Mouse (Mus musculus): ENCODE measurements around the gene Srsf10. TPM values are rescaled to one million over a fixed set of nuclear protein-coding genes. Genes with fewer than 3 reads are reported as not detected.

The Srsf10 gene
- polyA plus RNA-seq, 1 experiment from 2014 or later = 67.6 TPM

DNA sequence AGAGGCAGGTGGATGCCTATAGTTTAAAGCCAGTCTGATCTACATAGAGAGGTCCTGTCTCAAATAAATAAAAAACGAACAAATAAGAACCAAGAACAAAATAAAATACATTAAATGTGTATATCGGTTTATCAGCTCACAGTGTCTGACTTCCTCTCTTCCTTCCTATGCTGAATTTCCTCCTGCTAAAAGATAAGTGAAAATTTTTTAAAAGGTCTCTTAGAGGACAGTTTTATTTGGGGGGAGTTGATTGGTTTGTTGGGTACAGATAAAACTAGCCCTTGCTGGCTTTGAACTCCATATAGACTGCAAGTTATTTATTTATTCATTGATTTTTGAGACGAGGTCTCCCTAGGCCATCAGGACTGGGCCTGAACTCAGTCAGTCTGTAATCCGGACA, 57.9 kb downstream of the Srsf10 start:
- no peak overlapping the region for H3K9ac ChIP-seq (replicated peaks)
- H3K4me2 ChIP-seq (ENCODE audit: low read depth, low read length) = 0 out of 2 replicates have a peak overlapping the region, but pooled peaks have one; percentile 14
- H3K27ac ChIP-seq (ENCODE audit: low read depth) = peak overlapping the region; percentile 40; the same call in 1 of the 2 replicates
- H3K4me3 ChIP-seq (ENCODE audit: low read depth, low read length) = no peak overlapping the region
- H3K4me1 ChIP-seq (ENCODE audit: insufficient read depth) = peaks cover 7% of the 10 kb centered on the region; the same call in 1 of the 2 replicates
- no peaks in the 10 kb centered on the region for H3K27me3 ChIP-seq (ENCODE audit: insufficient read depth, low read length)
- H3K36me3 ChIP-seq (replicated peaks; ENCODE audit: insufficient read depth, low read length) = peaks cover 6% of the 10 kb centered on the region; the same call in 1 of the 2 replicates
- TF ChIP-seq CTCF (IDR thresholded peaks at IDR 0.05; ENCODE audit: low read depth) = no peak
- TF ChIP-seq EP300 (IDR thresholded peaks at IDR 0.05; ENCODE audit: low read depth) = peak; percentile 58
- no peaks in the 10 kb centered on the region for H3K9me3 ChIP-seq (ENCODE audit: low read length)
- DNase-seq = no peak
- no peak for ATAC-seq
- 41% methylated on average over 4 of the region's 4 CpGs for WGBS (ENCODE audit: insufficient replicate concordance)

DNA sequence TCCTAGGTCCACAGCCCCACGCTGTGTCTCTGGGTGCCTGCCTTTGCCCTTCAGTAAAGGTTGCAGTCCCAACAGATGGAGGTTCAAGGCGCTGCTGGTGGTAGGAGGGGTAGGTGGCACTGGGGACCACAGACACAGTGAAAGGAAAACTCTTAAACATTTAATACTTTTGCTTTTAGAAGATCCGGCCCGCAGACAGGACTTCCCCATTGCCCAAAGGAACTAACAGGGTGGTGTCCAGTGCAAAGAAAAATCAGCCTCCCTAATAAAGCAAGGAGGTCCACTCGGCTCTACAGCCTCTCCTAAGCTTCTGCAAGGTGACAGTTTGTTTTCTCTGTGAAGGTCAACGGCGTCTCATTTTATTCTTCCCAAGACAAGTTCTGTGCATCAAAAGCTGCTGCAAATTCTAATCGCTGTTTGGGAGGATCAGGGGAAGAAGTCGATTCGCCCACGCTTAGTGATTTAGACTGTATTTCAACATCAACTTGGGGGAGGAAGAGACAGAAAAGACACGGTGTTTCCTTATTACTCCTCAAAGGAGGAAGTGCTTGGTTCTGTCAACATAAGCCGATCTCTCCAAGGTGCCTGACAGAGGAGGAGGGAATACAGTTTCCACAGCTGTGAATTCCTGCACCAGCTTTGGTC, 63.2 kb downstream of the Srsf10 start:
- Histone ChIP-seq H3K36me3 (replicated peaks; ENCODE audit: insufficient read depth, low read length) (peaks cover 13% of the 10 kb centered on the region), H3K9ac (replicated peaks) (no peak overlapping the region; the same call in 1 of the 2 replicates), H3K4me3 (ENCODE audit: low read depth, low read length) (no peak overlapping the region), H3K27ac (ENCODE audit: low read depth) (peak overlapping the region; percentile 73), H3K4me1 (ENCODE audit: insufficient read depth) (peaks cover 15% of the 10 kb centered on the region), H3K27me3 (ENCODE audit: insufficient read depth, low read length) (no peaks in the 10 kb centered on the region), H3K9me3 (ENCODE audit: low read length) (no peaks in the 10 kb centered on the region), H3K4me2 (ENCODE audit: low read depth, low read length) (peak overlapping the region; percentile 43)
- 44% methylated on average over 13 of the region's 13 CpGs for WGBS (ENCODE audit: insufficient replicate concordance)
- ATAC-seq = no peak
- DNase-seq = no peak
- no peak for TF ChIP-seq EP300 (IDR thresholded peaks at IDR 0.05; ENCODE audit: low read depth)
- no peak for TF ChIP-seq CTCF (IDR thresholded peaks at IDR 0.05; ENCODE audit: low read depth)

DNA sequence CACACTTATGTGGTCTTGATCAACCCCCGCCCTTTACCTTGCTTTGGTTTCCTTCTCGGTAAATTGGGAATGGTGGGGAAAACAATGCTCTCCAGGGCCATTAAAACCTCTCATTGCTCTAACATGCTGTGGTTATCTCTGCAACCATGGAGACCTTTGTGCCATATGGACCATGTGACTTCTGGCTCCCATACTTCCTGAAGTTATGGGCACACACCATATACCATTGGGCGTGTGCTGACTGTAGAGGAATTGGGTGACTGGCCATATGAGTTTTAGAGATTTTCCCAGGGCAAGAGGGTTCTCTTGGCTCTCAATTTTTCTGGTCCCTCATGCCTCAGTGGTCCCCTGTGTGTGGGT, 63.7 kb downstream of the Srsf10 start:
- Histone ChIP-seq H3K9ac (replicated peaks) (no peak overlapping the region), H3K4me2 (ENCODE audit: low read depth, low read length) (peak overlapping the region; percentile 20; the same call in 1 of the 2 replicates), H3K9me3 (ENCODE audit: low read length) (no peaks in the 10 kb centered on the region), H3K27ac (ENCODE audit: low read depth) (peak overlapping the region; percentile 73), H3K4me1 (ENCODE audit: insufficient read depth) (peaks cover 15% of the 10 kb centered on the region), H3K27me3 (ENCODE audit: insufficient read depth, low read length) (no peaks in the 10 kb centered on the region), H3K4me3 (ENCODE audit: low read depth, low read length) (no peak overlapping the region), H3K36me3 (replicated peaks; ENCODE audit: insufficient read depth, low read length) (peaks cover 13% of the 10 kb centered on the region)
- no peak for TF ChIP-seq CTCF (IDR thresholded peaks at IDR 0.05; ENCODE audit: low read depth)
- TF ChIP-seq EP300 (IDR thresholded peaks at IDR 0.05; ENCODE audit: low read depth) = no peak
- no peak for DNase-seq
- no peak for ATAC-seq
- 62% methylated on average over 3 of the region's 3 CpGs for WGBS (ENCODE audit: insufficient replicate concordance)

Other genes starting within 250 kb of the Srsf10 start
- gene Ifnlr1, start 169.5 kb upstream of the Srsf10 start, polyA plus RNA-seq (2015; fragmentation: Nextera tagmentation; extraction: Ambion mirVana) = 0.22 and 0.30 TPM in 2 replicates
- gene Il22ra1, start 127.6 kb upstream of the Srsf10 start, polyA plus RNA-seq (2015; fragmentation: Nextera tagmentation; extraction: Ambion mirVana) = 0.25 and 0.39 TPM in 2 replicates
- gene Myom3, start 96.0 kb upstream of the Srsf10 start, polyA plus RNA-seq (2015; fragmentation: Nextera tagmentation; extraction: Ambion mirVana) = 0.02 and 0.11 TPM in 2 replicates
- gene Pnrc2, start 18.1 kb downstream of the Srsf10 start, polyA plus RNA-seq (2015; fragmentation: Nextera tagmentation; extraction: Ambion mirVana) = 53.2 and 55.2 TPM in 2 replicates
- 2.5 and 2.6 TPM in 2 replicates for gene Cnr2, start 39.6 kb downstream of the Srsf10 start, polyA plus RNA-seq (2015; fragmentation: Nextera tagmentation; extraction: Ambion mirVana)
- 45.2 and 50.7 TPM in 2 replicates for gene Fuca1, start 65.0 kb downstream of the Srsf10 start, polyA plus RNA-seq (2015; fragmentation: Nextera tagmentation; extraction: Ambion mirVana)
- 351 and 364 TPM in 2 replicates for gene Hmgcl, start 90.7 kb downstream of the Srsf10 start, polyA plus RNA-seq (2015; fragmentation: Nextera tagmentation; extraction: Ambion mirVana)
- 82.2 and 96.5 TPM in 2 replicates for gene Gale, start 108.0 kb downstream of the Srsf10 start, polyA plus RNA-seq (2015; fragmentation: Nextera tagmentation; extraction: Ambion mirVana)
- 54.2 and 55.5 TPM in 2 replicates for gene Lypla2, start 116.9 kb downstream of the Srsf10 start, polyA plus RNA-seq (2015; fragmentation: Nextera tagmentation; extraction: Ambion mirVana)
- 42.9 and 45.2 TPM in 2 replicates for gene Pithd1, start 131.5 kb downstream of the Srsf10 start, polyA plus RNA-seq (2015; fragmentation: Nextera tagmentation; extraction: Ambion mirVana)
- gene Eloa, start 166.0 kb downstream of the Srsf10 start, polyA plus RNA-seq (2015; fragmentation: Nextera tagmentation; extraction: Ambion mirVana) = 15.9 and 16.7 TPM in 2 replicates
- gene Rpl11, start 197.7 kb downstream of the Srsf10 start, polyA plus RNA-seq (2015; fragmentation: Nextera tagmentation; extraction: Ambion mirVana) = 251 and 260 TPM in 2 replicates